Mouse (Mus musculus) c-Kit-positive CD71-negative TER-119-negative erythroid progenitor cells, embryonic 14.5 days (primary cell): ENCODE results near the gene Hdac11.
"Not testable (repeated sequence)": the region's sequence is repeated elsewhere in the genome, so short reads cannot be mapped to it uniquely, and the experiment has no call there.

Source experiments
- DNase-seq: peaks from one replicate; pipeline ENCODE4 v3.0.0-alpha.2; 2013; ENCODE audit warnings: low read depth

Hdac11 gene

GRCm38 (mm10) chr6:91205346-91205745 lies 48.9 kb downstream of the Hdac11 start:
- no peak for DNase-seq

- DNase-seq: no peak
These were observed 49.3 kb downstream of the Hdac11 start for GRCm38 (mm10) chr6:91205791-91206190.

DNA sequence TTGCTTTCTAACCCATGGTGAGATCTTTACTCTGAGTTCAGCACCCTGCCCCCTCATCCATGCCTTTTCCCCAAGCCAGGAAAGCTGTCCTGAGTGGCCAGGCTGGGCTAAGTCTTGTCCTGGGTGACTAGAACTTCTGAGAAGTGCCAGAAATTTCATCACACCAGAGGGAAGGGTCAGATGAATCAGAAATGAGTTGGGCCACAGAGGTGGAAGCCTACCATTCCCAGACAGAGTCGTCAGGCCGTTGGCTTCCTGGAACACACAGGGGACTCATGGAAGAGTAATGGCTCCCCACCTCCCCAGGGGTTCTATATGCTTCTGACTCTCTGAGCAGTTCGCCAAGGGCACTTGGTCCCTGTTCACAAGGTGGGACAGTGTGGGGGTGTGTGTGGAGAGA lies 51.0 kb downstream of the Hdac11 start:
- no peak for DNase-seq

GRCm38 (mm10) chr6:91209780-91210179 lies 53.3 kb downstream of the Hdac11 start:
- DNase-seq: no peak

GRCm38 (mm10) chr6:91210852-91211251 lies 54.4 kb downstream of the Hdac11 start:
- no peak for DNase-seq

- not testable (repeated sequence) for DNase-seq
These were observed 55.7 kb downstream of the Hdac11 start, which contains the start of gene Fbln2 for GRCm38 (mm10) chr6:91212155-91212554. Fbln2 (plus strand) TSS chr6:91212455.

GRCm38 (mm10) chr6:91212571-91212970 lies 56.1 kb downstream of the Hdac11 start:
- DNase-seq: peak; percentile 31

GRCm38 (mm10) chr6:91213287-91214218 lies 57.1 kb downstream of the Hdac11 start:
- no peak for DNase-seq

GRCm38 (mm10) chr6:91215454-91215853 lies 59.0 kb downstream of the Hdac11 start:
- no peak for DNase-seq

DNA sequence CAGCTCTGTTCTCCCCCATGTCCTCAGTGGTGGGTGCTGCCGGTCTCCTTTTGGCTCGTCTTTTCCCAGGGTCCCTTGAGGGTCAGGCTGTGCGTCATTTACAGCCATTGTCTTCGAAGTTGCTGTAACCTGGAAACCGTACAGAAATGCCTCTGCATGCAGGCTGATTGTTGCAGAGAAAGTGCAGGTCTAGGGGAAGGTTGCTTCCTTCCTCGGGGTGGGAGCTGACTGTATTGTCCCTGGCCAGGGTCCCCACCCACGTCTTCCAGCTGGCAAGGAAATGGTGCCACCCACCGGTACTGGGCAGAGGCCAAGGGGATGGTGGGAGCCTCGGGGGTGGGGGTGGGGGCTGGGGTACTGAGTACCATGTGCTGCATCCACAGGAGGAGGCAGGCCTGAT lies 62.0 kb downstream of the Hdac11 start:
- no peak for DNase-seq

- no peak for DNase-seq
These were observed 62.4 kb downstream of the Hdac11 start for GRCm38 (mm10) chr6:91218871-91219270.

- DNase-seq: no peak
These were observed 63.6 kb downstream of the Hdac11 start for GRCm38 (mm10) chr6:91220062-91220461.

DNA sequence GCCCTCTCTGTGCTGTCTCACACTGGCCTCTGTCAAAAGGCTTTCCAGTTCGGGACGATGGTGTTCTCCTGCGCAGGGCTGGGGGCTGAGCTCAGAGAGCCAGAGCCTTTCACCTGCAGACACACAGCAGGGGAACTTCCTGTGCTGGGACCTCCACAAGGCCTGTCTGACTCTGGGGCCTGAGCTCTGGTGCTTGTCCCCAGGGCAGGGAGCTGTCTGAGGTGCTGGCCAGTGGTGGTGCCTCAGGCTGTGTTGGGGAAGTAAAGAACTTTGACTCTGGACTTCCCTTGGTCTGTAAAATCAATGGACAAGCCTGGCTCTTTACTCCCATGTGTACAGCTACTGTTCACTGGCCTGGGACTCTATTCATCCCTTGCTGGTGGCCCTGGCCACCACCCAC lies 64.6 kb downstream of the Hdac11 start:
- DNase-seq: no peak

- no peak for DNase-seq
These were observed 66.4 kb downstream of the Hdac11 start for GRCm38 (mm10) chr6:91222694-91223346.
